Mouse (Mus musculus): Measurements from ENCODE around the gene Prom2.

Prom2 gene

GRCm38 (mm10) chr2:127523950-127524729 lies 17.1 kb downstream of the Prom2 start:
- no peak for DNase-seq

GRCm38 (mm10) chr2:127522006-127522441 lies 19.2 kb downstream of the Prom2 start, which contains the start of gene Kcnip3:
Gene Kcnip3 (minus strand): TSS chr2:127522094.
- DNase-seq, result no peak

- DNase-seq, result no peak
Measured at GRCm38 (mm10) chr2:127521172-127522005, 19.9 kb downstream of the Prom2 start.

GRCm38 (mm10) chr2:127520123-127520522 lies 21.1 kb downstream of the Prom2 start:
- no peak for DNase-seq

GRCm38 (mm10) chr2:127519308-127519707 lies 22.0 kb downstream of the Prom2 start:
- DNase-seq, result no peak

- DNase-seq, result no peak
Measured at GRCm38 (mm10) chr2:127518831-127519230, 22.4 kb downstream of the Prom2 start.

GRCm38 (mm10) chr2:127518273-127518672 lies 23.0 kb downstream of the Prom2 start:
- no peak for DNase-seq

GRCm38 (mm10) chr2:127517081-127517480 lies 24.2 kb downstream of the Prom2 start:
- no peak for DNase-seq

GRCm38 (mm10) chr2:127514380-127515124 lies 26.7 kb downstream of the Prom2 start:
- DNase-seq, result no peak

- DNase-seq, result no peak
Measured at GRCm38 (mm10) chr2:127513244-127513643, 28.0 kb downstream of the Prom2 start.

- no peak for DNase-seq
Measured at GRCm38 (mm10) chr2:127511426-127511825, 29.8 kb downstream of the Prom2 start.

GRCm38 (mm10) chr2:127507967-127508660 lies 33.2 kb downstream of the Prom2 start:
- no peak for DNase-seq

GRCm38 (mm10) chr2:127507077-127507774 lies 34.0 kb downstream of the Prom2 start:
- peak; percentile 69 to 71 for DNase-seq

- no peak for DNase-seq
Measured at GRCm38 (mm10) chr2:127506131-127506632, 35.1 kb downstream of the Prom2 start.

GRCm38 (mm10) chr2:127505196-127505595 lies 36.1 kb downstream of the Prom2 start:
- no peak for DNase-seq

- no peak for DNase-seq
Measured at GRCm38 (mm10) chr2:127503751-127504549, 37.3 kb downstream of the Prom2 start.

- peak; percentile 70 for DNase-seq
Measured at GRCm38 (mm10) chr2:127501061-127501460, 40.2 kb downstream of the Prom2 start.

- DNase-seq, result no peak
Measured at GRCm38 (mm10) chr2:127498750-127499149, 42.5 kb downstream of the Prom2 start.

GRCm38 (mm10) chr2:127496321-127496720 lies 44.9 kb downstream of the Prom2 start:
- no peak for DNase-seq

GRCm38 (mm10) chr2:127484476-127485170 lies 56.6 kb downstream of the Prom2 start:
- DNase-seq, result peak; percentile 25 to 37
